Mouse (Mus musculus): Measurements from ENCODE around the gene Trpm3. TPM values are rescaled to one million over a fixed set of nuclear protein-coding genes. Genes with fewer than 3 reads are reported as not detected.

The Trpm3 gene
- polyA plus RNA-seq, 1 experiment from 2014 or later: 15.5 TPM

GRCm38 (mm10) chr19:22922871-22923670 is 784.2 kb downstream of the Trpm3 start:
- no peaks in the 10 kb centered on the region for H3K36me3 ChIP-seq
- WGBS: 94% methylated on average over 18 of the region's 18 CpGs
- no peak overlapping the region for H3K27ac ChIP-seq
- H3K9ac ChIP-seq (replicated peaks): no peak overlapping the region
- no peaks in the 10 kb centered on the region for H3K27me3 ChIP-seq
- no peak overlapping the region for H3K4me3 ChIP-seq (replicated peaks)
- no peak overlapping the region for H3K4me2 ChIP-seq (replicated peaks)
- no peak for ATAC-seq
- H3K4me1 ChIP-seq (replicated peaks): 0 out of 2 replicates have a peak, but pooled peaks cover 3% of the 10 kb centered on the region
- no peaks in the 10 kb centered on the region for H3K9me3 ChIP-seq

GRCm38 (mm10) chr19:22925284-22925683 is 786.4 kb downstream of the Trpm3 start:
- ATAC-seq: no peak
- H3K4me1 ChIP-seq (replicated peaks): 0 out of 2 replicates have a peak, but pooled peaks cover 3% of the 10 kb centered on the region
- no peak overlapping the region for H3K9ac ChIP-seq (replicated peaks)
- WGBS: 88% methylated on average over 3 of the region's 3 CpGs
- no peak overlapping the region for H3K27ac ChIP-seq
- H3K27me3 ChIP-seq: no peaks in the 10 kb centered on the region
- no peak overlapping the region for H3K4me3 ChIP-seq (replicated peaks)
- no peaks in the 10 kb centered on the region for H3K36me3 ChIP-seq
- no peaks in the 10 kb centered on the region for H3K9me3 ChIP-seq
- H3K4me2 ChIP-seq (replicated peaks): no peak overlapping the region

- no peaks in the 10 kb centered on the region for H3K27me3 ChIP-seq
- no peak overlapping the region for H3K9ac ChIP-seq (replicated peaks)
- WGBS: 77% methylated on average over 9 of the region's 9 CpGs
- H3K36me3 ChIP-seq: no peaks in the 10 kb centered on the region
- H3K27ac ChIP-seq: no peak overlapping the region
- ATAC-seq: no peak
- no peak overlapping the region for H3K4me2 ChIP-seq (replicated peaks)
- no peaks in the 10 kb centered on the region for H3K9me3 ChIP-seq
- 0 out of 2 replicates have a peak, but pooled peaks cover 3% of the 10 kb centered on the region for H3K4me1 ChIP-seq (replicated peaks)
- no peak overlapping the region for H3K4me3 ChIP-seq (replicated peaks)
Observed at GRCm38 (mm10) chr19:22926753-22927152, 787.9 kb downstream of the Trpm3 start.

GRCm38 (mm10) chr19:22928366-22928765 is 789.5 kb downstream of the Trpm3 start:
- Histone ChIP-seq H3K4me2 (replicated peaks) (no peak overlapping the region), H3K36me3 (no peaks in the 10 kb centered on the region), H3K4me3 (replicated peaks) (no peak overlapping the region), H3K4me1 (replicated peaks) (0 out of 2 replicates have a peak, but pooled peaks cover 3% of the 10 kb centered on the region), H3K27me3 (no peaks in the 10 kb centered on the region), H3K9ac (replicated peaks) (no peak overlapping the region), H3K27ac (no peak overlapping the region), H3K9me3 (no peaks in the 10 kb centered on the region)
- ATAC-seq: no peak
- WGBS: 95% methylated on average over 6 of the region's 6 CpGs

GRCm38 (mm10) chr19:22929768-22930167 is 790.9 kb downstream of the Trpm3 start:
- ATAC-seq: no peak
- no peak overlapping the region for H3K4me3 ChIP-seq (replicated peaks)
- H3K9ac ChIP-seq (replicated peaks): no peak overlapping the region
- H3K4me2 ChIP-seq (replicated peaks): no peak overlapping the region
- no peaks in the 10 kb centered on the region for H3K36me3 ChIP-seq
- H3K27ac ChIP-seq: no peak overlapping the region
- WGBS: 91% methylated on average over 6 of the region's 6 CpGs
- H3K27me3 ChIP-seq: no peaks in the 10 kb centered on the region
- 0 out of 2 replicates have a peak, but pooled peaks cover 3% of the 10 kb centered on the region for H3K4me1 ChIP-seq (replicated peaks)
- no peaks in the 10 kb centered on the region for H3K9me3 ChIP-seq

- Histone ChIP-seq H3K9me3 (no peaks in the 10 kb centered on the region), H3K4me1 (replicated peaks) (0 out of 2 replicates have a peak, but pooled peaks cover 3% of the 10 kb centered on the region), H3K36me3 (no peaks in the 10 kb centered on the region), H3K9ac (replicated peaks) (no peak overlapping the region), H3K4me2 (replicated peaks) (no peak overlapping the region), H3K27ac (no peak overlapping the region), H3K4me3 (replicated peaks) (no peak overlapping the region), H3K27me3 (no peaks in the 10 kb centered on the region)
- 85% methylated on average over 7 of the region's 7 CpGs for WGBS
- ATAC-seq: 0 out of 2 replicates have a peak, but pooled peaks have one; percentile 48
Observed at GRCm38 (mm10) chr19:22930368-22930834, 791.6 kb downstream of the Trpm3 start.

- Histone ChIP-seq H3K9me3 (no peaks in the 10 kb centered on the region), H3K4me2 (replicated peaks) (no peak overlapping the region), H3K36me3 (no peaks in the 10 kb centered on the region), H3K4me3 (replicated peaks) (no peak overlapping the region), H3K27me3 (no peaks in the 10 kb centered on the region), H3K4me1 (replicated peaks) (0 out of 2 replicates have a peak, but pooled peaks cover 3% of the 10 kb centered on the region), H3K9ac (replicated peaks) (no peak overlapping the region), H3K27ac (no peak overlapping the region)
- 94% methylated on average over 6 of the region's 6 CpGs for WGBS
- no peak for ATAC-seq
Observed at GRCm38 (mm10) chr19:22931006-22931405, 792.2 kb downstream of the Trpm3 start.

- Histone ChIP-seq H3K4me3 (replicated peaks) (no peak overlapping the region), H3K36me3 (no peaks in the 10 kb centered on the region), H3K27me3 (no peaks in the 10 kb centered on the region), H3K4me1 (replicated peaks) (peaks cover 12% of the 10 kb centered on the region), H3K27ac (no peak overlapping the region), H3K4me2 (replicated peaks) (no peak overlapping the region), H3K9me3 (no peaks in the 10 kb centered on the region), H3K9ac (replicated peaks) (no peak overlapping the region)
- WGBS: 88% methylated on average over 3 of the region's 3 CpGs
- no peak for ATAC-seq
Observed at GRCm38 (mm10) chr19:22935067-22935466, 796.2 kb downstream of the Trpm3 start.

GRCm38 (mm10) chr19:22938848-22939724 is 800.2 kb downstream of the Trpm3 start:
- Histone ChIP-seq H3K36me3 (no peaks in the 10 kb centered on the region), H3K4me1 (replicated peaks) (peaks cover 13% of the 10 kb centered on the region), H3K4me2 (replicated peaks) (no peak overlapping the region), H3K9ac (replicated peaks) (no peak overlapping the region), H3K27me3 (no peaks in the 10 kb centered on the region), H3K9me3 (no peaks in the 10 kb centered on the region), H3K27ac (no peak overlapping the region), H3K4me3 (replicated peaks) (no peak overlapping the region)
- 60% methylated on average over 14 of the region's 14 CpGs for WGBS
- peak; percentile 68 for ATAC-seq

GRCm38 (mm10) chr19:22939836-22940235 is 801.0 kb downstream of the Trpm3 start:
- H3K36me3 ChIP-seq: no peaks in the 10 kb centered on the region
- no peak overlapping the region for H3K9ac ChIP-seq (replicated peaks)
- H3K27me3 ChIP-seq: no peaks in the 10 kb centered on the region
- H3K4me3 ChIP-seq (replicated peaks): no peak overlapping the region
- H3K4me2 ChIP-seq (replicated peaks): no peak overlapping the region
- H3K27ac ChIP-seq: no peak overlapping the region
- WGBS: 34% methylated on average over 5 of the region's 5 CpGs
- ATAC-seq: 0 out of 2 replicates have a peak, but pooled peaks have one; percentile 56
- no peaks in the 10 kb centered on the region for H3K9me3 ChIP-seq
- peaks cover 13% of the 10 kb centered on the region for H3K4me1 ChIP-seq (replicated peaks)

- H3K4me1 ChIP-seq (replicated peaks): peaks cover 13% of the 10 kb centered on the region
- H3K9ac ChIP-seq (replicated peaks): no peak overlapping the region
- WGBS: 54% methylated on average over 5 of the region's 5 CpGs
- H3K27ac ChIP-seq: no peak overlapping the region
- H3K4me2 ChIP-seq (replicated peaks): no peak overlapping the region
- no peak overlapping the region for H3K4me3 ChIP-seq (replicated peaks)
- H3K9me3 ChIP-seq: no peaks in the 10 kb centered on the region
- H3K36me3 ChIP-seq: no peaks in the 10 kb centered on the region
- peak; percentile 89 for ATAC-seq
- H3K27me3 ChIP-seq: no peaks in the 10 kb centered on the region
Observed at GRCm38 (mm10) chr19:22940487-22940886, 801.6 kb downstream of the Trpm3 start.

GRCm38 (mm10) chr19:22940956-22941355 is 802.1 kb downstream of the Trpm3 start:
- Histone ChIP-seq H3K36me3 (no peaks in the 10 kb centered on the region), H3K9ac (replicated peaks) (no peak overlapping the region), H3K27me3 (no peaks in the 10 kb centered on the region), H3K9me3 (no peaks in the 10 kb centered on the region), H3K27ac (no peak overlapping the region), H3K4me1 (replicated peaks) (peaks cover 13% of the 10 kb centered on the region), H3K4me3 (replicated peaks) (no peak overlapping the region), H3K4me2 (replicated peaks) (no peak overlapping the region)
- WGBS: 92% methylated on average over 9 of the region's 9 CpGs
- ATAC-seq: no peak

Measured in midbrain, embryonic 13.5 days (tissue).